Mouse (Mus musculus): Measurements from ENCODE around the gene Kat2a. TPM values are rescaled to one million over a fixed set of nuclear protein-coding genes. Genes with fewer than 3 reads are reported as not detected.

Gene Kat2a
- polyA plus RNA-seq, 1 experiment = 56.4 TPM

GRCm38 (mm10) chr11:100721254-100721653, 9.0 kb upstream of the Kat2a start:
- TF ChIP-seq POLR2A (IDR thresholded peaks at IDR 0.05; ENCODE audit: borderline replicate concordance, insufficient read depth, low read length) (no peak), CTCF (IDR thresholded peaks at IDR 0.05; ENCODE audit: borderline replicate concordance, insufficient read depth, low read depth, low read length) (no peak)
- no peak for DNase-seq
- no peak overlapping the region for H3K4me3 ChIP-seq (replicated peaks; ENCODE audit: insufficient read depth, low read depth, low read length)
- H3K27me3 ChIP-seq (ENCODE audit: control insufficient read depth, insufficient read depth, low read length) = no peaks in the 10 kb centered on the region
- 68% methylated on average over 4 of the region's 4 CpGs for WGBS
- H3K4me1 ChIP-seq (ENCODE audit: control insufficient read depth, insufficient read depth, low read length) = peaks cover 19% of the 10 kb centered on the region
- H3K27ac ChIP-seq (ENCODE audit: insufficient read depth, low read length) = no peak overlapping the region; the same call in 1 of the 2 replicates

- no peak for DNase-seq
Measured at GRCm38 (mm10) chr11:100720345-100720744, 8.1 kb upstream of the Kat2a start.

GRCm38 (mm10) chr11:100719893-100720292, 7.6 kb upstream of the Kat2a start:
- Histone ChIP-seq H3K27ac (ENCODE audit: insufficient read depth, low read length) (no peak overlapping the region), H3K4me3 (replicated peaks; ENCODE audit: insufficient read depth, low read depth, low read length) (no peak overlapping the region), H3K4me1 (ENCODE audit: control insufficient read depth, insufficient read depth, low read length) (peaks cover 14% of the 10 kb centered on the region), H3K27me3 (ENCODE audit: control insufficient read depth, insufficient read depth, low read length) (no peaks in the 10 kb centered on the region)
- no peak for DNase-seq
- TF ChIP-seq CTCF (IDR thresholded peaks at IDR 0.05; ENCODE audit: borderline replicate concordance, insufficient read depth, low read depth, low read length) (no peak), POLR2A (IDR thresholded peaks at IDR 0.05; ENCODE audit: borderline replicate concordance, insufficient read depth, low read length) (no peak)
- WGBS = 80% methylated on average over 11 of the region's 11 CpGs

More at GRCm38 (mm10) chr11:100720345-100720744, 8.1 kb upstream of the Kat2a start:
- Histone ChIP-seq H3K27me3 (ENCODE audit: control insufficient read depth, insufficient read depth, low read length) (no peaks in the 10 kb centered on the region), H3K4me3 (replicated peaks; ENCODE audit: insufficient read depth, low read depth, low read length) (no peak overlapping the region), H3K27ac (ENCODE audit: insufficient read depth, low read length) (peak overlapping the region; percentile 2; the same call in 1 of the 2 replicates), H3K4me1 (ENCODE audit: control insufficient read depth, insufficient read depth, low read length) (peaks cover 18% of the 10 kb centered on the region)
- no peak for TF ChIP-seq POLR2A (IDR thresholded peaks at IDR 0.05; ENCODE audit: borderline replicate concordance, insufficient read depth, low read length)
- no peak for TF ChIP-seq CTCF (IDR thresholded peaks at IDR 0.05; ENCODE audit: borderline replicate concordance, insufficient read depth, low read depth, low read length)
- 68% methylated on average over 5 of the region's 5 CpGs for WGBS

GRCm38 (mm10) chr11:100719312-100719711, 7.0 kb upstream of the Kat2a start:
- Histone ChIP-seq H3K27me3 (ENCODE audit: control insufficient read depth, insufficient read depth, low read length) (no peaks in the 10 kb centered on the region), H3K27ac (ENCODE audit: insufficient read depth, low read length) (no peak overlapping the region), H3K4me3 (replicated peaks; ENCODE audit: insufficient read depth, low read depth, low read length) (no peak overlapping the region), H3K4me1 (ENCODE audit: control insufficient read depth, insufficient read depth, low read length) (peaks cover 14% of the 10 kb centered on the region)
- no peak for TF ChIP-seq CTCF (IDR thresholded peaks at IDR 0.05; ENCODE audit: borderline replicate concordance, insufficient read depth, low read depth, low read length)
- no peak for DNase-seq
- 72% methylated on average over 3 of the region's 3 CpGs for WGBS

GRCm38 (mm10) chr11:100718866-100719265, 6.6 kb upstream of the Kat2a start:
- Histone ChIP-seq H3K4me3 (replicated peaks; ENCODE audit: insufficient read depth, low read depth, low read length) (no peak overlapping the region), H3K4me1 (ENCODE audit: control insufficient read depth, insufficient read depth, low read length) (peaks cover 17% of the 10 kb centered on the region), H3K27me3 (ENCODE audit: control insufficient read depth, insufficient read depth, low read length) (no peaks in the 10 kb centered on the region), H3K27ac (ENCODE audit: insufficient read depth, low read length) (no peak overlapping the region)
- 17% methylated on average over 4 of the region's 4 CpGs for WGBS
- TF ChIP-seq CTCF (IDR thresholded peaks at IDR 0.05; ENCODE audit: borderline replicate concordance, insufficient read depth, low read depth, low read length) = no peak
- TF ChIP-seq POLR2A (IDR thresholded peaks at IDR 0.05; ENCODE audit: borderline replicate concordance, insufficient read depth, low read length) = no peak
- DNase-seq = no peak

- 90% methylated on average over 7 of the region's 7 CpGs for WGBS
Measured at GRCm38 (mm10) chr11:100718462-100718861, 6.2 kb upstream of the Kat2a start.

GRCm38 (mm10) chr11:100716649-100717048, 4.4 kb upstream of the Kat2a start:
- Histone ChIP-seq H3K4me1 (ENCODE audit: control insufficient read depth, insufficient read depth, low read length) (peaks cover 7% of the 10 kb centered on the region), H3K27ac (ENCODE audit: insufficient read depth, low read length) (no peak overlapping the region), H3K27me3 (ENCODE audit: control insufficient read depth, insufficient read depth, low read length) (no peaks in the 10 kb centered on the region), H3K4me3 (replicated peaks; ENCODE audit: insufficient read depth, low read depth, low read length) (no peak overlapping the region)
- DNase-seq = no peak
- WGBS = 46% methylated on average over 3 of the region's 3 CpGs
- TF ChIP-seq POLR2A (IDR thresholded peaks at IDR 0.05; ENCODE audit: borderline replicate concordance, insufficient read depth, low read length) (no peak), CTCF (IDR thresholded peaks at IDR 0.05; ENCODE audit: borderline replicate concordance, insufficient read depth, low read depth, low read length) (no peak)

More at GRCm38 (mm10) chr11:100718462-100718861, 6.2 kb upstream of the Kat2a start:
- Histone ChIP-seq H3K4me3 (replicated peaks; ENCODE audit: insufficient read depth, low read depth, low read length) (no peak overlapping the region), H3K27me3 (ENCODE audit: control insufficient read depth, insufficient read depth, low read length) (no peaks in the 10 kb centered on the region), H3K4me1 (ENCODE audit: control insufficient read depth, insufficient read depth, low read length) (peaks cover 17% of the 10 kb centered on the region), H3K27ac (ENCODE audit: insufficient read depth, low read length) (no peak overlapping the region)
- DNase-seq = no peak
- no peak for TF ChIP-seq POLR2A (IDR thresholded peaks at IDR 0.05; ENCODE audit: borderline replicate concordance, insufficient read depth, low read length)
- TF ChIP-seq CTCF (IDR thresholded peaks at IDR 0.05; ENCODE audit: borderline replicate concordance, insufficient read depth, low read depth, low read length) = no peak

- Histone ChIP-seq H3K27me3 (ENCODE audit: control insufficient read depth, insufficient read depth, low read length) (no peaks in the 10 kb centered on the region), H3K27ac (ENCODE audit: insufficient read depth, low read length) (no peak overlapping the region), H3K4me1 (ENCODE audit: control insufficient read depth, insufficient read depth, low read length) (peaks cover 5% of the 10 kb centered on the region), H3K4me3 (replicated peaks; ENCODE audit: insufficient read depth, low read depth, low read length) (no peak overlapping the region)
- no peak for TF ChIP-seq POLR2A (IDR thresholded peaks at IDR 0.05; ENCODE audit: borderline replicate concordance, insufficient read depth, low read length)
- no peak for TF ChIP-seq CTCF (IDR thresholded peaks at IDR 0.05; ENCODE audit: borderline replicate concordance, insufficient read depth, low read depth, low read length)
- WGBS = 87% methylated on average over 6 of the region's 6 CpGs
- no peak for DNase-seq
Measured at GRCm38 (mm10) chr11:100714948-100715347, 2.7 kb upstream of the Kat2a start.

All from cerebellum, adult 2 months (tissue).